Mouse (Mus musculus): ENCODE data around the gene Gcc2. TPM values are rescaled to one million over a fixed set of nuclear protein-coding genes. Genes with fewer than 3 reads are reported as not detected.
A peak's percentile ranks its signal among the peaks of the same experiment; 100 is the strongest.

Gcc2 gene
- polyA plus RNA-seq, 1 experiment from 2014 or later: 83.6 TPM

DNA sequence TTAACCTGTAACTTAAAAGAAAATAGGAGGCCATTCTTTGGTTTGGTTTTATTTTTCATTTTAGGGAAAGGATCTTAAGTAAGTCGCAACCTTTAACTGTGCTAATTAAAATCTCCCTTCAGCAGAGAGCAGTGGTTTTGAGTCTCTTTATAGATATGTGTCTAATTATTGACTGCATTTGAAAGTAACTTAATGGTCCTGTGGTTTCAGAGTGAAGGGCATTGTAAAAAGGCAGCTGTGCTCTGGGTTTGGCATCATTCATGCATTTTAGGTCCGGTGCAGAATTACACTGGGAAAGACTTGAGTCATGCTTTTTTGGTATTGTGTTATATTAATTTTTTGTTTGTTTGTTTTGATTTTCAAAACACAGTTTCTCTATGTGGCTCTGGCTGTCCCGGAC is 97.1 kb downstream of the Gcc2 start:
- 88% methylated on average over 3 of the region's 3 CpGs for WGBS
- Histone ChIP-seq H3K4me3 (ENCODE audit: low read length) (no peak overlapping the region), H3K9ac (ENCODE audit: low read length) (no peak overlapping the region), H3K36me3 (ENCODE audit: control insufficient read depth, insufficient read depth, low read length) (no peaks in the 10 kb centered on the region), H3K4me1 (replicated peaks; ENCODE audit: control insufficient read depth, insufficient read depth, low read length) (peaks cover 10% of the 10 kb centered on the region; the same call in 1 of the 2 replicates), H3K9me3 (ENCODE audit: control insufficient read depth, low read length) (no peaks in the 10 kb centered on the region), H3K27me3 (ENCODE audit: control insufficient read depth, insufficient read depth, low read depth, low read length) (no peaks in the 10 kb centered on the region), H3K4me2 (ENCODE audit: low read depth, low read length) (no peak overlapping the region), H3K27ac (ENCODE audit: low read length) (no peak overlapping the region)
- no peak for ATAC-seq (ENCODE audit: low read depth)

DNA sequence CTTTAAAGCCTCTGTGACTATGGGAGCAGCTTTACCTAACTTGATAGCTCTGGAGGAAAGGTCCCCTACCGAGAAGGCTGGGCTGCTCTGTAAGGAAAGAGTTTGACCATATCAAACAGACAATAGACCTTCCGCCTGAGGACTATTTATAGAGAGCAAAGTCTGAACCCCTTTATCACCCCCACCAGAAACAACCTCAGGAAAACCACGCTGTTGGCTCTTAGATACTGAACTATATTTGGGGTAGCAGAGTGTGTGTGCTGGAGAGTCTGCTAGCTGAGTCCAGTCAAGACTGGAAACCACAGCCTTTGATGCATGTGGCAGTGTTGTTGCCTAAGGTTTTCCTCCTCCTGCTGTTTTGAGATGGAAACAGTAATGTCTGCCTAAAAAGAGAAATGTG is 99.3 kb downstream of the Gcc2 start:
- Histone ChIP-seq H3K4me2 (ENCODE audit: low read depth, low read length) (no peak overlapping the region), H3K9me3 (ENCODE audit: control insufficient read depth, low read length) (no peaks in the 10 kb centered on the region), H3K36me3 (ENCODE audit: control insufficient read depth, insufficient read depth, low read length) (no peaks in the 10 kb centered on the region), H3K27me3 (ENCODE audit: control insufficient read depth, insufficient read depth, low read depth, low read length) (no peaks in the 10 kb centered on the region), H3K4me1 (replicated peaks; ENCODE audit: control insufficient read depth, insufficient read depth, low read length) (peaks cover 10% of the 10 kb centered on the region; the same call in 1 of the 2 replicates), H3K9ac (ENCODE audit: low read length) (no peak overlapping the region), H3K27ac (ENCODE audit: low read length) (peak overlapping the region; percentile 44; the same call in 1 of the 2 replicates), H3K4me3 (ENCODE audit: low read length) (no peak overlapping the region)
- peak; percentile 51 for ATAC-seq (ENCODE audit: low read depth)
- 50% methylated on average over 3 of the region's 3 CpGs for WGBS

Other genes with a start within 250 kb of the Gcc2 start
- gene AW822073, start 30.6 kb upstream of the Gcc2 start, polyA plus RNA-seq (2015; fragmentation: Nextera tagmentation; extraction: Ambion mirVana): not detected in 2 replicates
- not detected in 2 replicates for gene Duxf3, start 22.8 kb upstream of the Gcc2 start, polyA plus RNA-seq (2015; fragmentation: Nextera tagmentation; extraction: Ambion mirVana)
- not detected in 2 replicates for gene Gm4981, start 18.8 kb upstream of the Gcc2 start, polyA plus RNA-seq (2015; fragmentation: Nextera tagmentation; extraction: Ambion mirVana)
- gene Lims1, start 68.0 kb downstream of the Gcc2 start, polyA plus RNA-seq (2015; fragmentation: Nextera tagmentation; extraction: Ambion mirVana): 231 and 237 TPM in 2 replicates
- 26.0 and 29.1 TPM in 2 replicates for gene Ranbp2, start 191.4 kb downstream of the Gcc2 start, polyA plus RNA-seq (2015; fragmentation: Nextera tagmentation; extraction: Ambion mirVana)
- 9.6 and 11.2 TPM in 2 replicates for gene Ccdc138, start 242.5 kb downstream of the Gcc2 start, polyA plus RNA-seq (2015; fragmentation: Nextera tagmentation; extraction: Ambion mirVana)